Mouse (Mus musculus) C2C12 (cell line): ENCODE data around the gene Nfic. TPM values are rescaled to one million over a fixed set of nuclear protein-coding genes. Genes with fewer than 3 reads are reported as not detected.

Experiments used
- H3K27me3 ChIP-seq: one replicate; pipeline ENCODE4 v1.6.1; 2011; ENCODE audit not compliant: control insufficient read depth, insufficient read depth, insufficient read length
- H3K36me3 ChIP-seq: one replicate; pipeline ENCODE4 v1.6.1; 2011; ENCODE audit not compliant: control insufficient read depth, insufficient read depth
- H3K4me3 ChIP-seq: one replicate; pipeline ENCODE4 v1.5.1; 2011; ENCODE audit warnings: mild to moderate bottlenecking, control low read depth; ENCODE audit not compliant: poor library complexity, insufficient read depth, severe bottlenecking
- H3K79me2 ChIP-seq: one replicate; pipeline ENCODE4 v1.6.1; 2011; ENCODE audit not compliant: control insufficient read depth, insufficient read depth
- H3K79me3 ChIP-seq: one replicate; pipeline ENCODE4 v1.6.1; 2011; ENCODE audit warnings: low read depth, control low read depth
- H3ac ChIP-seq: one replicate; pipeline ENCODE3; 2011; ENCODE audit warnings: low read depth; ENCODE audit not compliant: control insufficient read depth, insufficient read length
- CEBPB ChIP-seq: IDR thresholded peaks from one replicate; pipeline ENCODE4 v1.6.1; 2011; ENCODE audit warnings: low read depth, mild to moderate bottlenecking, control low read depth, moderate library complexity
- CTCF ChIP-seq: IDR thresholded peaks from one replicate; pipeline ENCODE4 v1.5.1; 2011; ENCODE audit not compliant: control insufficient read depth, insufficient read depth, insufficient read length
- FOSL1 ChIP-seq: IDR thresholded peaks from one replicate; pipeline ENCODE4 v1.8.0; 2011; ENCODE audit warnings: mild to moderate bottlenecking, low read length; ENCODE audit not compliant: poor library complexity, insufficient read depth, severe bottlenecking
- MAX ChIP-seq: IDR thresholded peaks from one replicate; pipeline ENCODE4 v1.6.1; 2011; ENCODE audit warnings: mild to moderate bottlenecking, control low read depth
- MYOD1 ChIP-seq: IDR thresholded peaks from one replicate; pipeline ENCODE4 v1.6.1; 2011; ENCODE audit warnings: low read depth; ENCODE audit not compliant: control insufficient read depth, insufficient read length
- MYOG ChIP-seq: IDR thresholded peaks from one replicate; pipeline ENCODE4 v1.6.1; 2011; ENCODE audit not compliant: control insufficient read depth, insufficient read length; ENCODE audit errors: extremely low read depth
- USF1 ChIP-seq: IDR thresholded peaks from one replicate; pipeline ENCODE4 v1.6.1; 2011; ENCODE audit warnings: low read depth, mild to moderate bottlenecking, control low read depth, moderate library complexity
- polyA plus RNA-seq: library from polyadenylated mRNA; unstranded; fragments of >200 nt; fragmentation: generic; extraction: Trizol; gene quantifications from one replicate; pipeline ENCODE4 v1.2.1, GENCODE M21; 2012; ENCODE audit warnings: missing spikeins

Gene Nfic
- polyA plus RNA-seq, 1 experiment = 86.7 TPM

DNA sequence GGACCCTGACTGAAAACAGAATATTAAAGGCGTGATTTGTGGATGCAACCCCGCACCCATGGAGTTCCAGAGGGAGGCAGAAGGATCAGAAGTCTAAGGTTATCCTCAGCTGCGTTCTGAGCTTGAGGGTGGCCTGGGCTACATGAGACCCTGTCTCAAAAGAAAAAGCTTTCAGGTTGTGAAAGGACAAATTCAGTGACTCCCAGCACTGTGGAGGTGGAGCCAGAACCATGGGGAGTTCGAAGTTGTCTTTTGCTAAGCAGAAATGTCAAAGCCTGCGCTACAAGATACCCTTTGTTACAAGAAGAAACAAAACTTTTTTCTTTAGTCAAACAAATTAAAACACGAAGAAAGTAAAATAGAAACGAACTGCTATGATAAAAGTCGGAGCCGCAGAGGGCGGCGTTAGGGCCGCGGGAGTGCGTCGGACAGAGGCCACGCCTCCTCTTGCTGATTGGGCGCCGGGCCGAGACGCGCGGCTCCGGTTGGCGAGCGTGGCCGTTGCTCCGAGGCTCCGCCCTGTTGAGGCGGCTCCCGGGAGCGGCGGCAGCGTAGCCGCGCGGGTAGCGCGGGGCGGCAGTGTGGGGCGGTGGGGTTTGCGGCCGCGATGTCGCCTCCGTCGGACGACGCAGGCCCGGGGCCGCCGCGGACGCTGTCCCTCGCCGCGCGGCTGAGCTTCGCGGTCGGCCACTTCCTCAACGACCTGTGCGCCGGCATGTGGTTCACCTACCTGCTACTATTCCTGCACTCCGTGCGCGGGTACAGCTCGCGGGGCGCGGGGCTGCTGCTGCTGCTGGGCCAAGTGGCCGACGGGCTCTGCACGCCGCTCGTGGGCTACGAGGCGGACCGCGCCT is 98.2 kb downstream of the Nfic start, which contains the start of gene Mfsd12:
TSS of gene Mfsd12 (plus strand) at position 501 of the 854 bp plus-strand sequence.
- Histone ChIP-seq H3ac (peak within 1 kb of the TSS; percentile 99), H3K36me3 (no peaks in the 10 kb centered on the region), H3K79me2 (no peaks in the 10 kb centered on the region), H3K4me3 (peak within 1 kb of the TSS; percentile 50), H3K27me3 (no peaks in the 10 kb centered on the region), H3K79me3 (no peaks in the 10 kb centered on the region)
- TF ChIP-seq MAX (peak; percentile 13), FOSL1 (no peak)

DNA sequence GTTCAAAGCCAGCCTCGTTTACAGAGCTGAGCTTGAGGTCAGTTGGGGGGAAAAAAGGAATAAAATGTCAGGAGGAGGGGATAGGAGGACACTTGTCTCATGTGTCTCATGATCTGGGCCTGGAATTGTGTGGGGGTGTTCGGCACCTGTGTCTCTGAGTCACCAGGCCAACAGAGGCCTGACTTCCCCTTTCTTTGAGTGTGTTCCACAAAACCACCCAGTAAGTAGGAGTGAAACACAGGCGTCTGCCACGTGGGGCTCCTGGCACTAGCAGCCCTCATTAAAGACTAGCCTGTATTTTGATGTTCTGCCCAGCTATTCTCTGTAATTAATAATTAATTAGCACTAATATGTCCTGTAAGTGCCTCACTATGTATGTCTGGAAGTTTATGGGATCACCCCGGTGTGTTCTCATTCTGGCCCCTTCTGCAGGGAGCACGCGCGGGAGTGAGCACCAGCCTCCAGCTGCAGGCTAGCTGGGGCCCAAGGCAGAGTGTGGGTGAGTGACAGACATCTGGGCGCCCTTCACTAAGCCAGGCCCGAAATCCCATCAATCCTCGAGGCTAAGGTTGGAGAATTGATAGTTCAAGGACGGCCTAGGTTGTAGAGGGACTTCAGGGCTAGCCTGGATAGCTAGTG is 99.0 kb downstream of the Nfic start:
- Histone ChIP-seq H3K79me2 (no peaks in the 10 kb centered on the region), H3K4me3 (no peak overlapping the region), H3K36me3 (no peaks in the 10 kb centered on the region), H3K79me3 (no peaks in the 10 kb centered on the region), H3K27me3 (no peaks in the 10 kb centered on the region), H3ac (peak overlapping the region; percentile 23)
- TF ChIP-seq MAX (no peak), CTCF (no peak), CEBPB (no peak), USF1 (no peak), MYOG (no peak), MYOD1 (no peak), FOSL1 (no peak)

DNA sequence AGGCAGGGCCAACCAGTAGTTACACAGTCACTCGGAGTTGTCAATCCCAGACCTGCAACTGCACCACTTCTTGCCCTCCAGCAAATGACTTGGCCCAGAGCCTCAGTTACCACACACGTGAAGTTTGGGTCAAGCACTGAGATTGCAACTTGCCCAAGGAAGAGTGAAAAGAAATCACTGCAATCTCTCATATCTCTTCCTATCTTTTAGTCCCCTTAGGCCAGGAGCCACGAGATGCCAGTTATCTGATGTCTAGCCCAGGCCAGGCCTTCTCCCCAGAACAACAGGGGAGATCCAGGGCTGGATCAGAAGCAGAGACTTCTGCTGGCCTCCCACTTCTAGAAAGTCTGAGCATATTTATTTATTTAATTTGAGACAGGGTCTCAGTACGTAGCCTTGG is 99.9 kb downstream of the Nfic start:
- H3ac ChIP-seq = no peak overlapping the region
- TF ChIP-seq MAX (no peak), CEBPB (no peak), FOSL1 (no peak), MYOG (no peak), MYOD1 (no peak), CTCF (no peak), USF1 (no peak)

DNA sequence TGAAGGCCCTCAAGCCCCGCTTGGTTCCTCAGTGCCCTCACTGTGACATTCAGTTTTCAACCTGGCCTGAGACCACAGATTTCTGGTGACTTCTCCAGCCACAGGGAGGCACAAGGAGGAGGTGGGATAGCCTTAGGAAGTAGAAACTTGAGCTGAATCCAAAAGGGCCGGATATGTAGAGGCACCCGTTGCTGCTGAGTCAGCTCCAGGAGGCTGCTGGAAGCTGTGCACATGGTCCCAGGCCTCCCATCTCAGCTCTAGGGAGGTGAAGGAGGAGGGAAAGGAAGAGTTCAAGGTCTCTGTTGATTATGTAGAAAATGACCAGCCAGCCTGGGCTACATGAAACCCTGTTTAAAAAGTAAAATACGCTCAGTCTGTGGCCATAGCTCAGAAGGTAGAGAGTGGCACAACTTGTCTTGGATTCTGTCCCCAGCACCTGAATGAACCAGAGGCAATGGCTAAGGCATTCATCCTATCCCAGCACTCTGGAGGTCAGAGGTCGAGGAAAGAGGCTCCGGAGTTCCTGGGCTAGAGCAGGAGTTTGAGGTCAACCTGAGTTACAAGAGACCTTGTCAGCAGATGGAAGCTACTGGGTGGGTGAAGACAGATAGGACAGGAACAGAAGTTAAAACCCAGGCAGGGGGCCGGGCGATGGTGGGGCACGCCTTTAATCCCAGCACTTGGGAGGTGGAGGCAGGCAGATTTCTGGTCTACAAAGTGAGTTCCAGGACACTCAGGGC is 100.5 kb downstream of the Nfic start:
- Histone ChIP-seq H3K27me3 (no peaks in the 10 kb centered on the region), H3K79me3 (peaks cover under 1% of the 10 kb centered on the region), H3K36me3 (no peaks in the 10 kb centered on the region), H3K79me2 (peaks cover 1% of the 10 kb centered on the region), H3ac (no peak overlapping the region), H3K4me3 (no peak overlapping the region)
- TF ChIP-seq MYOG = no peak
- TF ChIP-seq MYOD1 = no peak
- no peak for TF ChIP-seq FOSL1
- TF ChIP-seq USF1 = no peak
- no peak for TF ChIP-seq MAX
- TF ChIP-seq CEBPB = no peak
- no peak for TF ChIP-seq CTCF

More for the DNA sequence above, 99.9 kb downstream of the Nfic start:
- Histone ChIP-seq H3K36me3 (no peaks in the 10 kb centered on the region), H3K4me3 (no peak overlapping the region), H3K79me3 (no peaks in the 10 kb centered on the region), H3K27me3 (no peaks in the 10 kb centered on the region), H3K79me2 (no peaks in the 10 kb centered on the region)

DNA sequence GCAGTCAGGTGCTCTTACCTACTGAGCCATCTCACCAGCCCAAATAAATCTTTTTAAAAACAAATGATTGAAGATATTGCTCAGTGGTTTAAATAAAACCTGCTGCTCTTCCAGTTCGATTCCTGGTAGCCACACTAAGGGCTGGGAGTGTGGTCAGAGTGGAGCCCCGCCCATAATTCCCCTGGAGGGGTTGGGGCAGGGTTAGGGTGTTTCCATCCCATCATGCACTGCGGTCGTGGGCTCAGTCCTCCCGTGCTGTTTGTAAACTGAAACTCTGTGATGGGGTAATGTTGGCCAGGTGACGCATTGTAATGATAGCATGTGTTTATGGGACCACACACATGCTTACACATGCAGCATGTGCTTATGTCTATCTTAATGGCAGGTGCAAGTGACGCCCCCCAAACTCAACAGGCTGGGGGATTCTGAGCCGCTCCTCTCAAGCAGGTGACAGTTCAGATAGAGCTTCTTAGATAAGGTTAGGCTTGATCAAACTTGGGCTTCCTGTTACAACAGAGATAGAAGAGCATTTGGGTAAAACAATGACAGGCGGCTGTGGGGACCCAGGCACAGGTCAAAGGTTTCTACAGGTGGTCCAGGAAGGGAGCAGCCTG is 103.7 kb downstream of the Nfic start:
- Histone ChIP-seq H3K4me3 (no peak overlapping the region), H3K79me2 (peaks cover 14% of the 10 kb centered on the region), H3K79me3 (peaks cover 5% of the 10 kb centered on the region), H3ac (no peak overlapping the region), H3K27me3 (no peaks in the 10 kb centered on the region), H3K36me3 (peaks cover 16% of the 10 kb centered on the region)
- TF ChIP-seq FOSL1 = no peak
- TF ChIP-seq USF1 = no peak
- TF ChIP-seq MYOD1 = peak; percentile 10
- TF ChIP-seq MAX = no peak
- no peak for TF ChIP-seq CEBPB
